ENCODE assay signal across 10 mouse cellular contexts in genomic region chr4:154022407-154022806, GRCm38 (mm10). TPM values are rescaled to one million over a fixed set of nuclear protein-coding genes. Genes with fewer than 3 reads are reported as not detected.
DNase-seq lines count a peak whose midpoint lies in the region.
"Had no signal": no experiment of that assay in that cellular context is flagged by ENCODE, and none has a peak within 500 bp of the region (broad histone marks: within the 10 kb centered on the region; RNA-seq: fewer than 3 reads in every experiment).

No protein-coding gene starts in this region.

- peak; percentile 52 for DNase-seq in layer of hippocampus, adult 9-11 months
- no peak for DNase-seq in layer of hippocampus, adult 18-20 months (ENCODE audit: low spot score in 2 of 2)
- DNase-seq in heart, adult 18-20 months = peak; percentile 39 to 68
- peak; percentile 87 for DNase-seq in kidney, adult 18-20 months
- peak; percentile 77 for DNase-seq in lung, postnatal 14 days
- no peak for DNase-seq in frontal cortex, adult 2 months (ENCODE audit: extremely low spot score in 1 of 2, low spot score in 1 of 2)
- no peak for DNase-seq in yolk sac, embryonic 10.5 days (ENCODE audit: low spot score)
- no peak for DNase-seq in MN1 (ENCODE audit: low spot score)

RNA-seq across cellular contexts. Expression of gene Smim1, which starts 3.6 kb away (rescaled TPM):
- 10 to 100 TPM; 10.3 to 12.5 TPM for total RNA-seq in layer of hippocampus, adult 18-20 months (2021)
- 1 to 10 TPM; 5.4 to 5.6 TPM for total RNA-seq in heart, adult 18-20 months (2021)
- 19.4 and 20.0 TPM in 2 replicates for polyA plus RNA-seq in frontal cortex, adult 2 months (2012; rRNA removed)

RNA-seq across cellular contexts. Expression of gene Lrrc47, which starts 10.9 kb away (rescaled TPM):
- 10 to 100 TPM; 55.6 to 68.0 TPM for total RNA-seq in layer of hippocampus, adult 18-20 months (2021)
- 10 to 100 TPM; 38.4 to 41.6 TPM for total RNA-seq in heart, adult 18-20 months (2021)
- polyA plus RNA-seq in frontal cortex, adult 2 months (2012; rRNA removed) = 49.0 and 51.1 TPM in 2 replicates

RNA-seq across cellular contexts. Expression of gene Ccdc27, which starts 20.1 kb away (rescaled TPM):
- under 1 TPM; 0.59 to 0.66 TPM for total RNA-seq in layer of hippocampus, adult 18-20 months (2021)
- not detected for total RNA-seq in heart, adult 18-20 months (2021)
- not detected in 2 replicates for polyA plus RNA-seq in frontal cortex, adult 2 months (2012; rRNA removed)
- total RNA-seq: hematopoietic stem cell, adult 5-6 weeks had no signal
- polyA plus RNA-seq: neural tube, embryonic 11.5 days had no signal

RNA-seq across cellular contexts. Expression of gene Cep104, which starts 47.4 kb away (rescaled TPM):
- total RNA-seq in layer of hippocampus, adult 18-20 months (2021) = 10 to 100 TPM; 31.2 to 32.3 TPM
- 10 to 100 TPM; 28.8 to 29.5 TPM for total RNA-seq in heart, adult 18-20 months (2021)
- polyA plus RNA-seq in frontal cortex, adult 2 months (2012; rRNA removed) = 21.0 and 21.2 TPM in 2 replicates

RNA-seq across cellular contexts. Expression of gene Dffb, which starts 47.5 kb away (rescaled TPM):
- 10 to 100 TPM; 11.1 to 12.7 TPM for total RNA-seq in layer of hippocampus, adult 18-20 months (2021)
- 1 to 10 TPM; 1.3 to 2.2 TPM for total RNA-seq in heart, adult 18-20 months (2021)
- polyA plus RNA-seq in frontal cortex, adult 2 months (2012; rRNA removed) = 22.9 and 25.2 TPM in 2 replicates

Comparison
In these comparisons a context has a peak if more than half of its experiments do, and no peak if none do; other contexts are left out.
1. DNase-seq: peak in layer of hippocampus, adult 9-11 months (single experiment), heart, adult 18-20 months (2 of 2), kidney, adult 18-20 months (single experiment) and lung, postnatal 14 days (single experiment); none in layer of hippocampus, adult 18-20 months (0 of 2), frontal cortex, adult 2 months (0 of 2), yolk sac, embryonic 10.5 days (single experiment) and MN1 (single experiment).